Mouse (Mus musculus): ENCODE results near the gene Myo1b.
"Not testable (repeated sequence)": the region's sequence is repeated elsewhere in the genome, so short reads cannot be mapped to it uniquely, and the experiment has no call there.

Gene Myo1b

DNA sequence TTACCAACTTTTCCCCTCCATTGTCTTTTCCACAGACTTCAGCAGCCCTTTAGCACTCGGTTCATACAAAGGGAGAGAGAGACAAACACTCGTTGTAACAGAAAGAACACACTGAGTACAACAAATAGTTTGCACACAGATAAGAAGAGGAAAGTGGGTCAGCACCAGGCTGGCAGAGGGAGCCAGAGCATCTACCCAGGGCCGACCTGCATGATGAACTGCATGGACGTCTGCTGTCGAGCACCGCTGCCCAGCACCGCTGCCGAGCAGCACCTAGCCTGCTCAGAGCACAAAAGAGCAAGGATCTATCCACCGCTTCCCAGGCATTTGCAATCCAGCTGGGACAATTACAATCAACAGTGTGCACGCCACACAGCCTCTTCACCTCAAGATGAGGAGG lies 19.9 kb downstream of the Myo1b start:
- DNase-seq (ENCODE audit: low spot score): no peak

DNA sequence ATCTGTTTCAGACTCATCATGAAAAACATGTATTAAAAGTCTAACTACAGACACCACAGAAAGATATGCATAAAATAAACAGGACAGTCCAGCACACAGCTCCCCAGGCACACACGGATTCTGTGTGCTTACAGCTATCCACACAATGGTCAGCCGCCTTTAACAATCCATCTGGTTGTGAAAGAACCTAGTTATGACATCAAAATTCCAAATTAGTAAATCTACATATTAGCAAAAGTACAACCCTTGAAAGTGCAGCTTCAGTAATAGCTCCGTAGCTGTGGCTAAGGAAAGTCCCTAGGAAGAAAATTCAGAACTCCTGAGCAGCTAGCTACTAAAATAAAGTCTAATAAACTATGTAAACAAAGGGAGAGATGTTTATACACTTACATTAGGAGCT lies 21.1 kb downstream of the Myo1b start:
- DNase-seq (ENCODE audit: low spot score): no peak

DNA sequence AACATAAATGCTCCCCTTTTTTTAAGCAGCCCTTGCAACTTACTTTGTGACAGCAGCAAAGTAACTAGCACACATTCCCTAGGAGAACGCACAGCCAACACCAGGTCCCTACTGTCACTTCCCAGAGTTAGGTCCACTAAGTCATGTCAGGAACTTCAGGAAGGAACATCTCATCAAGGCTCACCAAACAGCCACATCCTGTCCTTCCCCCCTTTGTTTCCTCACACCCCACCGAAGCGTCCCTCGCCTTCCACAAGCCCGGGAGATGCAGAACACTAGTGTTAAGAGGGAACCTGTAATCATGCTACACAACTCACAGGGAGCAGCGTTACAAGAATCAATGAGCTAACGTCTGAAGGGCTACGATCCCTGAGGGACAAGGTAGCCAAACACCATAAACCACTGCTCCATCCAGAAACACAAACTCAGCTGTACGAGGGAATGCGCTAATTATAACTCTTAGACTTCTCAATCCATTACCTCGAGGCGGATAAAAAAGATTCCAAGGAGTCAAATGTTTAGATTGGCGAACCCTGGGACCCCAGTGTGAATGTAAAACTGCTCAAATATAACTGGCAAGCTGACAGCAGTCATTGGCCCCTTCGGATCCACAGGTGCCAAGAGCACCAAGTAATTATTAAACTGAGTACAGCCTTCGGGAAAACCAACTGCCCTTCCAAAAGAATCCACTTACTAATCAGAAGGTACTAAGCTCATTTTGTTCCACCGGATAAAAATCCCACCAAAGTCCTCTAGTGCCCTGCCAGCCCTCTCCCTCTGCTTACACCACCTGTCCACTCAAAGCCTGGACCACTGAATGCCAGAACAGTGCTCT lies 22.1 kb downstream of the Myo1b start:
- no peak for DNase-seq (ENCODE audit: low spot score)

DNA sequence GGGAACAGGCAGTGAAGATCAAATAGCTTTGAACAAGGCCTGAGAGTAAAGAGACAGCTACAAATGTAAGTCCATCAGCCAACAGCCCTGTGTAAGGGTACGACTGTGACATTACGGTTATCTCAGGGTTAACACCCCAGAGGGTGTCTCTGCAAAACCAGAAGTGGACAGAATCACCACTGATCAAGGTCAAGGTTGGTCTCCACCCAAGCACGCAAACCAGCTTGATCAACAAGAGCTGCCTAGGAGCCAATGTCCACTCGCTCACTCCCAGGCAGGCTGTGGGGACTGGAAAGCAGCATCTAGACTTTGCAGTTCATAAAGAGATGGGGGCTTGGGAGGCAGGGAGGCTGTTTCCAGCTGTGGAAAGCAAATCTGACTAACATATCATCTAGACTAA lies 23.9 kb downstream of the Myo1b start:
- DNase-seq (ENCODE audit: low spot score): no peak

DNA sequence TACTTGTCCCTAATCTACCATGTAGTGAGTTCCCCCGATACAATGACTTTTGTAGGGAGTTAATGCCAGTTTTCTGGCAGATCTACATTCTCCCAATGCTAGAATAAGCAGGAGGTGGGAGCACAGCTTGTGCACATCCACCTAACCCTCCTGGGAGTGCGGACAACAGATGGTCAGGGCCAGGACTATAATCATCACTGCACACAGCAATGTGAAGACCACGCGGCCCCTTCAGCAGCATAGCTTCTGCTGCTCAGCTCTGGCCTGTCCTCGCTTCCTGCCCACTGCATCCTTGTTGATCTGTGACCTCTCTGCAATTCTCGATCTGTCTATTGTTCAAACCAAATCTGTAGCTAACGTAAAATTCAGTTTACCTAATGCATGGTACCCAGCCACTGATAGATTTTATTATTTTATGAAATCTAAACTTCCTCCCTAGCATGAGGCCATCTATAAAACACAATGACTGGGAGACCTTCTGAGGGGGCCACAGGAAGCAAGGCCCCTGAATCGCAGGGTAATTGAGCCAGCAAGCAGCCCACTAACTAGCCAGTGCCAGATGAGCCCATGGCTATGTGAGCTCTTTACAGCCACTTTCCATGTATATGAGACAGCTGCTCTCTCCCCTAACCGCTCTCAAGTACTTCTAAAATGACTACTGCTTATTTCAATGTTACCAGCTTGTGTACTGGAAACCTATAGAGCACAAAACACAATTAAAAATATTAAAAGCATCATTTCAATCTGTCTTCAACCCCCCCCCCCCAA lies 27.6 kb downstream of the Myo1b start:
- no peak for DNase-seq (ENCODE audit: low spot score)

- DNase-seq (ENCODE audit: low spot score): no peak
These were observed 30.4 kb downstream of the Myo1b start for GRCm38 (mm10) chr1:51885356-51885983.

GRCm38 (mm10) chr1:51883211-51883610 lies 32.7 kb downstream of the Myo1b start:
- no peak for DNase-seq (ENCODE audit: low spot score)

DNA sequence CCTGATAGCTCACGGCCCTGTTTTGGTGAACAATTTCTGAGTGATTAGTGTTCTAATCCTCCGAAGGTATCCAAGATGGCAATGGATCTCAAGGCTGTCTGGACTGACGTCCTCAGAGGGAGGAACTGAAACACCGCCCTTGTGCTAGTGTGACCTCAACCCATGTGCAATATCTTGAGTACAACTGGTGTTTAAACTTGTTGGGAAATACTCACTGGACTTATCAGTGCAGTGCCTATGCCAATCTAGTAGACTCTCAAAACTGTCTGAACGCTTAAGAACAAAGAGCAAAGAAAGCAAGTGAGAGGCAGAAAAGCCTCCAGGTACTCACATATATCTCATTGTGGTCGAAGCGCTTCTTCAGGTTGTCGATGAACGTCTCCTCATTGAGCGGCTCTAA lies 33.1 kb downstream of the Myo1b start:
- no peak for DNase-seq (ENCODE audit: low spot score)

DNA sequence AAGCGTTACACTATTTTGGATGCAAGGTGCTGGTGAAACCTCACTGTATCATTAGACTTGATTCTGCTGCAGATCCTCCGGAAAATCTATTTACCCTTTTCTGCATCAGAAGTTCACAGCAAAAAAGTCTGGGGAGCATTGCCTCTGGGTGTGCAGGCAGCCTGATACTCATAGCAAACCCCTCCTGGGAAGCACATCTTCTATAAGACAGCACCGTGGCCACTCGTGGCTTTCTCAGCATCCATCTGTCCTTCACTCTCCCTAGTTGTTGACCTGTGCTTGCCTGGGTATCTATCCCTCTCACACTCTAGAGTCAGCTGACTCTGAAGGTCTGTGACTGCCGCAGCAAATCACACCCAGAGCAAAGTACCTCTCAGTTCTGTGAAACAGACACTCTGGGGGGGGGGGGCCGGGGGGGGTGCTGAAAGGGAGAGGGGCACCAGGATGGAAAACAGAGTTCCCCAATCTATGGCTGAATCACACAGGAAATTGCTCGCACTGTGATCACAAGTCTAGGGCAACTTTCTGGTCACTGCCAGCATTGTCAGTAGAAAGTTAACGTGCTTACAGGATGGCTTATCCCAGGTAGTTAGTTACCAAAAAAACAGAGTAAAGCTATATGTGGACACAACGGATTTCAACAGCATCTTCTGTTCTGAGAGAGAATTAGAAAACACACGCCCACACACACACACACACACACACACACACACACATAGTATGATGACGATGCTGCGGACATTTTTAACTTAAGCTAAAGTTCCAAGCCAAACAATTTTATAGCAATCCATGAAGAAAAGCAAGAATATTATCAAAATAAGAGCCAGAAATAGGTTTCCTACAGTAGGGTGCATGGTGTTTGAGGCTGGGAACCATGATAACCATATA lies 35.7 kb downstream of the Myo1b start:
- no peak for DNase-seq (ENCODE audit: low spot score)

DNA sequence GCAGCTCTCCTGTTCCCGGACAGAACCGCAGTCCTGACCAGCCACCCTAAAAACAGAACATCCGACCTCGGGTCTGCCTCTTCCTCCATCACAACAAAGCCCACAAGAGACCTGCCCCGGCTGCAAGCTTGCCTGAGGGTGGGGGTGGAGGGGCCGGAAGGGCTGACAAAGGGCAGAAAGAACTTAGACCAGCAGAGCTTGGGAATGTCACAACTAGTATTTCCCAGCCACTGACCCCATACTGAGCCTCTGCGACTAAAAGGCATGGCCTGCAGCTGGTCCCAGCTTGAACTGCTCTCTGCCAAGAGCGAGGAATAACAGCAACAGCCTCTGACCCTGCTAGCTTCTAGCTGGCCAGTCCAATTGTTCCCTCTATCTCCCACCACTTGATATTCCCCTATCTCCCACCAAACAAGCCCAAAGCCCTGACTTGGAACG lies 36.5 kb downstream of the Myo1b start:
- DNase-seq (ENCODE audit: low spot score): no peak

GRCm38 (mm10) chr1:51875462-51876225 lies 40.2 kb downstream of the Myo1b start:
- DNase-seq (ENCODE audit: low spot score): no peak

- no peak for DNase-seq (ENCODE audit: low spot score)
These were observed 43.2 kb downstream of the Myo1b start for GRCm38 (mm10) chr1:51872493-51873261.

DNA sequence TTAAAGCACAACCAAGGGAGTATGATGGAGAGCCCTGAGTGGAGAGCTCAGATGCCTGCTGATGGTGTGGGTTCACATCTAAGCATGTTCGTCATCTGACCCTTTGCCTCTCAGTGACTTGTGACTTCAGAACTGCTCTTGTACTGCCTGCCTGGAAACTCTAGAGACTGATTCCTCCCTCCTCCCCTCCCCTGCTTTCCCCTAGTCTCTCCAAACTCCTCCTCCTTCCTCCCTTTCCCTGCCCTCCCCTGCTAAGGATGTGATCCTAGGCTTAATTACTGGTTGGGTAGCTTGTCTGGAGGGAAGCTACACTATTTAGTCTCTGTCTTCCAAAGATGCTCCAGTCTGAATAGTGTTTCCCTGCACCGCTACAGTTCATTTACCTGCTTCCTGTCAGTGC lies 44.6 kb downstream of the Myo1b start:
- not testable (repeated sequence) for DNase-seq (ENCODE audit: low spot score)

- DNase-seq (ENCODE audit: low spot score): no peak
These were observed 52.9 kb downstream of the Myo1b start for GRCm38 (mm10) chr1:51862828-51863421.

GRCm38 (mm10) chr1:51860837-51861236 lies 55.0 kb downstream of the Myo1b start:
- no peak for DNase-seq (ENCODE audit: low spot score)

- no peak for DNase-seq (ENCODE audit: low spot score)
These were observed 58.9 kb downstream of the Myo1b start for GRCm38 (mm10) chr1:51856946-51857345.

GRCm38 (mm10) chr1:51856245-51856915 lies 59.5 kb downstream of the Myo1b start:
- DNase-seq (ENCODE audit: low spot score): no peak

- DNase-seq (ENCODE audit: low spot score): no peak
These were observed 60.2 kb downstream of the Myo1b start for GRCm38 (mm10) chr1:51855541-51856244.

GRCm38 (mm10) chr1:51852314-51852713 lies 63.6 kb downstream of the Myo1b start:
- no peak for DNase-seq (ENCODE audit: low spot score)
